Mouse (Mus musculus) spleen, postnatal 10 days (tissue): Measurements from ENCODE around the gene Inhba.

ENCODE experiments used
- DNase-seq, 2 experiments: peaks; one replicate each; pipeline ENCODE4 v3.0.0; 2021 to 2022; ENCODE audit warnings: low spot score in 2 of 2

Gene Inhba

GRCm38 (mm10) chr13:16023070-16024039 lies 11.7 kb downstream of the Inhba start:
- no peak for DNase-seq

- DNase-seq: no peak
These were observed 19.0 kb downstream of the Inhba start for GRCm38 (mm10) chr13:16030557-16031057.

- no peak for DNase-seq
These were observed 20.8 kb downstream of the Inhba start for GRCm38 (mm10) chr13:16032425-16032824.

DNA sequence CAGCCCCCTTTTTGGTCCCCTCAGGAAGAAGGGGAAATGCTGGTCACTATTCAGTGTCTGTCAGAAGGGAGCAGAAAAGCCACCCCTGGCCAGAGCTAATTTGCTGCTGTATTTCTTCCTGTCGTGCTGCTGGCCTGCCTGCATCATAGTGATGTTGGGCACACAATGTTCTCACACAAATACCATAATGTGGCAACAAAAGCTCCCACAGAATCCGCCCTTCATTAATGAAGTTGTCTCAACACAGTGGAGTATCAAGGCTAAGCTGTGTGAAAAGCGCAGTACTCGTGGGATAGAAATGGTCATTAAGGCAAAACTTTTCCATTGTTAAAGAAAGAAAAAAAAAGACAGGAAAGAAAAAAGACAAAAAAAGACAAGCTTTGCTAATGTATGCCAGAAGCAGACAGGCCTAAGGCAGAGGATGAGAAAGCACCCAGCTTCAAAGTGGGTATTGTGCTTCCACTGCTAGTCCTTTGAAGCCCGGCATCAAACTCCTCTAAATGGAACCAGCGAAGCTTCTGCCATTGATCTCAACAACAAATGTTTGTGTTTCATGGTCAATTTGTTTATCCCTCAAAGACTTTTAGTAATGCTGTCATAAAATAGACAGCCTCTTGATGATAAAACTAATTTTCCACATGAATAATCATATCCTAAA lies 21.4 kb downstream of the Inhba start:
- no peak for DNase-seq

DNA sequence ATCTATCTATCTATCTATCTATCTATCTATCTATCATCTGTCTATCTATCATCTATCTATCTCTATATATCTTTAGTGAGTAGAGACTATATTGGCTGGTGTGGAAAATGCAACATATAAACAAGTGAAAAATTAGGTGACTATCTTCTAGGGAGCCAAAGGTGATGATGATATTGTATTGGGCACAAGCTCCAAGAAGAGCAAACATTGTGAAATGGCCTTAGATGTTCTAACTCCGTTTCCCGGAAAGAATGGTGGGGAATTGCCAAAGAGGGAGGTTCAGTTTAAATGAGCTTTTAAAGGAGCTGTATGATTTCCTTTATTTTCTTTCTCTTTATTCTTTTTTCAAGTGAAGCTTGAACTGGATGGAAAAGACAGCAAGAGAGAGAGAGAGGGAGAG lies 57.4 kb downstream of the Inhba start:
- no peak for DNase-seq

- DNase-seq: no peak
These were observed 65.6 kb downstream of the Inhba start for GRCm38 (mm10) chr13:16077276-16077675.

DNA sequence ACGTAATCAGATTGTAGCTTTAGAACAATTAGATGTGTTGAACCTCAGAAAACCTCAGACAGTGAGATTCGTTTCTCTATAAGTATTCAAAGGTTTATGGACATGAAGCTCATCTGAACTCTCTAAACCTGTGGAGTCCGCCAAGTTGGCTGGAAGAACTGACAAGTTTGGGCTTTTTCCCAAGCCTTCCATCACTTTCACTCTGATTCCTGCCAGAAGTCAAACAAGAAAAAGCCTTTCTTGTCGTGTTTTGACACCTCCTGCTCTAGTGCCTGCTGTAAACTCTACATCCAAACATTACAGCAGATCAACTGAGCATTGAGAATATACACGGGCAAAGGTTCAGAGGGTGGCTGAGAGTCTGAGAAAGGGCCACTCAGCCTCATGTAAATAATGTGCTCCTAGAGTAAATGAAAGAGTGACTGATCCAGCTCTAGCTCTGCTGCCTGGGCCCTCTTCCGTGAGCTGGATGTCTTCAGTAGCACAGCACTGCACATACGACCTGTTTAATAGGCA lies 66.6 kb downstream of the Inhba start:
- DNase-seq: no peak

DNA sequence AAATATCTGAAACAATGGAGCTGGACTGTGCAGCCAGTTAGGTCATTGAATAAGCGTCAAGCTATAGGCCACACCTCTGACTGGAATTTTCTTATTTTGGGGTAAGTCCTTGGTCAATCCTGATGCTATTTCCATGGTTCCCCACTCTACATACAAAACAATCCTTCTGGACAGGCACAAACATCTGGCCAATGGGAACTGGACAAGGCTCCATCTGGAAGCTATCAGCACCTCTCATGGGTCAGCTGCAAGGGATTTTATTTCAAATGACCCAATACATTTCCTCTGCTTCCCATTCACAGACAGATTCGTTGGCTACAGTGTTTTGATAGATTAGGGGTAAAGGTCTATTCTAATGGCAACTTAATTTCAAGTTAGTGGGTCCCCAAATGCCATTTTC lies 68.6 kb downstream of the Inhba start:
- no peak for DNase-seq
